Mouse (Mus musculus) testis, adult 2 months (tissue): ENCODE measurements around the gene Mapk13.

Source experiments
- CTCF ChIP-seq: fragments of 200-500 bp; IDR thresholded peaks from 2 replicates; pipeline ENCODE4 v1.5.1; 2012; ENCODE audit warnings: low read depth, mild to moderate bottlenecking, inconsistent platforms, low read length, moderate library complexity; ENCODE audit not compliant: control insufficient read depth, insufficient read depth, insufficient replicate concordance
- POLR2A ChIP-seq: fragments of 200-500 bp; IDR thresholded peaks from 2 replicates; pipeline ENCODE4 v1.6.1; 2012; ENCODE audit warnings: low read depth, mild to moderate bottlenecking, inconsistent platforms, low read length, moderate library complexity; ENCODE audit not compliant: control insufficient read depth

DNA sequence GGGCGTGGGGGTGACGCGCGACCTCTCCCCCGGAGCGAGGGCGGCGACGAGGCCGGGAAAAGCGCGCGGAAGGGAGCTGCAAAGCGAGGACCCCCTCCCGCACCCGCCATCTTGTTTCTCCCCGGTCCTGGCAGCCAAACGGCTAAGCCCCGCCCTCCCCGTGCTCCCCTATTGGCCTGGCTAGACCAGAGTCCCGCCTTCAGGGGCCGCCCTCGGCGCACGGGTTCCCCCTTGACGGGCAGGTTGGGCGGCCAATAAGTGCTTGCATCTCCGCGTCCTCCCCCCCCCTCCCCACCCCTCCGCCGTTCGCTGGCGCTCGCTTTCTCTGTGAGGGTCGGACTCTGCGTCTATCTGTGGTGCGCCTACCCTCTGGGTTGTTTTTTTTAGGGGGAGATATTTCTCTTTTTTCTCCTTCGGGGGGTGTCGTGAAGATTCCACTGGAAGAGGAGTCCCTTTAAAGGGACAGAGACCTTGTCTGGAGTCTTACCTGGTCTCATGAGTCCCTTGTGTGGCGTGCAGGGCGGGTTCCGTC is 32.4 kb downstream of the Mapk13 start:
- TF ChIP-seq CTCF (0 out of 2 replicates have a peak, but pooled peaks have one; percentile 5), POLR2A (peak; percentile 92)
